Mouse (Mus musculus): Measurements from ENCODE around the gene P2rx1.

Gene P2rx1

GRCm38 (mm10) chr11:72987807-72988206 lies 11.1 kb upstream of the P2rx1 start:
- DNase-seq (ENCODE audit: low spot score in 2 of 2) = no peak

GRCm38 (mm10) chr11:72989044-72989443 lies 9.9 kb upstream of the P2rx1 start:
- no peak for DNase-seq (ENCODE audit: low spot score in 2 of 2)

GRCm38 (mm10) chr11:72990688-72991087 lies 8.2 kb upstream of the P2rx1 start:
- no peak for DNase-seq (ENCODE audit: low spot score in 2 of 2)

- no peak for DNase-seq (ENCODE audit: low spot score in 2 of 2)
Measured at GRCm38 (mm10) chr11:72991961-72992360, 6.9 kb upstream of the P2rx1 start.

GRCm38 (mm10) chr11:72996346-72996745 lies 2.6 kb upstream of the P2rx1 start:
- no peak for DNase-seq (ENCODE audit: low spot score in 2 of 2)

GRCm38 (mm10) chr11:72996781-72997180 lies 2.1 kb upstream of the P2rx1 start:
- DNase-seq (ENCODE audit: low spot score in 2 of 2) = no peak

GRCm38 (mm10) chr11:72997529-72998326 lies 1.2 kb upstream of the P2rx1 start:
- no peak for DNase-seq (ENCODE audit: low spot score in 2 of 2)

GRCm38 (mm10) chr11:73001029-73001428 lies 2.1 kb downstream of the P2rx1 start:
- peak; percentile 66 to 69 for DNase-seq (ENCODE audit: low spot score in 2 of 2)

- peak; percentile 24 to 41 for DNase-seq (ENCODE audit: low spot score in 2 of 2)
Measured at GRCm38 (mm10) chr11:73006377-73006776, 7.5 kb downstream of the P2rx1 start.

- no peak for DNase-seq (ENCODE audit: low spot score in 2 of 2)
Measured at GRCm38 (mm10) chr11:73007113-73007512, 8.2 kb downstream of the P2rx1 start.

- peak in 1 of 2 experiments; percentile 32 for DNase-seq (ENCODE audit: low spot score in 2 of 2)
Measured at GRCm38 (mm10) chr11:73007698-73008481, 9.0 kb downstream of the P2rx1 start.

- no peak for DNase-seq (ENCODE audit: low spot score in 2 of 2)
Measured at GRCm38 (mm10) chr11:73008826-73009225, 9.9 kb downstream of the P2rx1 start.

- DNase-seq (ENCODE audit: low spot score in 2 of 2) = no peak
Measured at GRCm38 (mm10) chr11:73009531-73010274, 10.8 kb downstream of the P2rx1 start.

- DNase-seq (ENCODE audit: low spot score in 2 of 2) = no peak
Measured at GRCm38 (mm10) chr11:73013981-73014380, 15.1 kb downstream of the P2rx1 start.

- no peak for DNase-seq (ENCODE audit: low spot score in 2 of 2)
Measured at GRCm38 (mm10) chr11:73014831-73015344, 16.0 kb downstream of the P2rx1 start.

GRCm38 (mm10) chr11:73015391-73016102 lies 16.6 kb downstream of the P2rx1 start:
- no peak for DNase-seq (ENCODE audit: low spot score in 2 of 2)

- no peak for DNase-seq (ENCODE audit: low spot score in 2 of 2)
Measured at GRCm38 (mm10) chr11:73016103-73016420, 17.2 kb downstream of the P2rx1 start.

- DNase-seq (ENCODE audit: low spot score in 2 of 2) = peak; percentile 86 to 87
Measured at GRCm38 (mm10) chr11:73018471-73019146, 19.7 kb downstream of the P2rx1 start, which contains the start of gene Camkk1. Gene Camkk1, plus strand, starts transcription at chr11:73019008.

GRCm38 (mm10) chr11:73019147-73019795 lies 20.4 kb downstream of the P2rx1 start:
- DNase-seq (ENCODE audit: low spot score in 2 of 2) = peak; percentile 76 to 78
